Mouse (Mus musculus): ENCODE results near the gene 1700123L14Rik. TPM values are rescaled to one million over a fixed set of nuclear protein-coding genes. Genes with fewer than 3 reads are reported as not detected.

The 1700123L14Rik gene
- polyA plus RNA-seq, 1 experiment from 2014 or later: not detected

GRCm38 (mm10) chr6:96173681-96174080 lies 7.6 kb upstream of the 1700123L14Rik start:
- no peaks in the 10 kb centered on the region for H3K4me1 ChIP-seq (replicated peaks; ENCODE audit: control insufficient read depth, insufficient read depth)
- TF ChIP-seq EP300 (optimal IDR thresholded peaks at IDR 0.05) (no peak), CTCF (IDR thresholded peaks at IDR 0.05; ENCODE audit: low read depth) (no peak)
- ATAC-seq (ENCODE audit: low FRiP score, low TSS enrichment) (no peak), DNase-seq (ENCODE audit: low spot score) (no peak)
- no peak overlapping the region for H3K4me3 ChIP-seq (ENCODE audit: low read depth, low read length)
- H3K4me2 ChIP-seq (replicated peaks; ENCODE audit: low read depth): no peak overlapping the region
- no peak overlapping the region for H3K27ac ChIP-seq (replicated peaks)
- no peak overlapping the region for H3K9ac ChIP-seq (ENCODE audit: low read length)
- H3K9me3 ChIP-seq (ENCODE audit: control insufficient read depth, low read length): no peaks in the 10 kb centered on the region
- H3K27me3 ChIP-seq (ENCODE audit: control insufficient read depth, insufficient read depth, low read length): no peaks in the 10 kb centered on the region
- no peaks in the 10 kb centered on the region for H3K36me3 ChIP-seq (ENCODE audit: control insufficient read depth, insufficient read depth, low read length)
- 34% methylated on average over 3 of the region's 3 CpGs for WGBS

DNA sequence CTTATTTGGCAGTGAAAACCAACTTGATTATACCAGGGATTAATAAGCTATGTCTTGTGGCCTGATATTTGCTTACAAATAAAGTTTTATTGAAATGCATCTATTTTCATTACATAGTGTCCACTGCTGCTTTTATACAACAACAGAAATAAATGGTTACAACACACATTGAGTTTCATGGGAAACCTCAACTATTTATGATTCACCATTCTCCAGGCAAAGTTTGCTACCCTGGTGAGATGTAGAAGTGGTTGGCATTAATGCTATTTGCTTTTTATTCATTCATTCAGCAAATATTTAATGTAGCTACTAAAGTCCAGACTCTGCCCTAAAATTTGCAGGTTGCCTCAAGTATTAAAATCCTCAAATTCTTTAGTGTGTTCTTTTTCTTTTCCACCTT lies 988 bp upstream of the 1700123L14Rik start:
- TF ChIP-seq CTCF (IDR thresholded peaks at IDR 0.05; ENCODE audit: low read depth): no peak
- TF ChIP-seq EP300 (optimal IDR thresholded peaks at IDR 0.05): no peak
- no peaks in the 10 kb centered on the region for H3K9me3 ChIP-seq (ENCODE audit: control insufficient read depth, low read length)
- no peaks in the 10 kb centered on the region for H3K27me3 ChIP-seq (ENCODE audit: control insufficient read depth, insufficient read depth, low read length)
- DNase-seq (ENCODE audit: low spot score): no peak
- H3K36me3 ChIP-seq (ENCODE audit: control insufficient read depth, insufficient read depth, low read length): no peaks in the 10 kb centered on the region
- no peak overlapping the region for H3K4me2 ChIP-seq (replicated peaks; ENCODE audit: low read depth)
- H3K27ac ChIP-seq (replicated peaks): no peak overlapping the region
- ATAC-seq (ENCODE audit: low FRiP score, low TSS enrichment): no peak
- no peaks in the 10 kb centered on the region for H3K4me1 ChIP-seq (replicated peaks; ENCODE audit: control insufficient read depth, insufficient read depth)
- no peak overlapping the region for H3K4me3 ChIP-seq (ENCODE audit: low read depth, low read length)
- no peak overlapping the region for H3K9ac ChIP-seq (ENCODE audit: low read length)

DNA sequence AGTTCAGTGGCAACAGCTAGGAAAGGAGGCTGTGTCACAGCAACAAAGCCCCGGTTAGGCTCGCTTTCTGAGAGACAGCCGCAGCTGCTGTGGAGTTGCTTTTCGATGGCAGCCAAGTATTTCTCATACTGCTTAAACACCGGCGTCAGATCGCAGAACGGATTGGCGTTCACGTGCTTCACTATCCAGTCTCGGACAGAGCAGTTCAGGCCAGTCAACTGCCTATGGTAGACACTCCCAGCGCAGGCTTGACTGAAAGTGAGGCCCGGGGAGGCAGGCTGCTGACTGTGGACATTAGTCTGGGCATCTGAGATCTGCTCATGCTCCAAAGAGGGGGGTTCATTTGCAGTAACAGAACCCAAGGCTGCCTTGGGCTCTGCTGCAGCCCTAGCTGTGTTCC lies 640 bp downstream of the 1700123L14Rik start:
- no peak overlapping the region for H3K27ac ChIP-seq (replicated peaks)
- TF ChIP-seq CTCF (IDR thresholded peaks at IDR 0.05; ENCODE audit: low read depth) (no peak), EP300 (optimal IDR thresholded peaks at IDR 0.05) (no peak)
- H3K4me3 ChIP-seq (ENCODE audit: low read depth, low read length): no peak overlapping the region
- DNase-seq (ENCODE audit: low spot score) (no peak), ATAC-seq (ENCODE audit: low FRiP score, low TSS enrichment) (no peak)
- H3K27me3 ChIP-seq (ENCODE audit: control insufficient read depth, insufficient read depth, low read length): no peaks in the 10 kb centered on the region
- no peak overlapping the region for H3K4me2 ChIP-seq (replicated peaks; ENCODE audit: low read depth)
- H3K9ac ChIP-seq (ENCODE audit: low read length): no peak overlapping the region
- no peaks in the 10 kb centered on the region for H3K9me3 ChIP-seq (ENCODE audit: control insufficient read depth, low read length)
- 77% methylated on average over 13 of the region's 13 CpGs for WGBS
- H3K36me3 ChIP-seq (ENCODE audit: control insufficient read depth, insufficient read depth, low read length): no peaks in the 10 kb centered on the region
- H3K4me1 ChIP-seq (replicated peaks; ENCODE audit: control insufficient read depth, insufficient read depth): no peaks in the 10 kb centered on the region

- no peak overlapping the region for H3K9ac ChIP-seq (ENCODE audit: low read length)
- 75% methylated on average over 1 of the region's 1 CpGs for WGBS
- ATAC-seq (ENCODE audit: low FRiP score, low TSS enrichment) (no peak), DNase-seq (ENCODE audit: low spot score) (no peak)
- H3K4me3 ChIP-seq (ENCODE audit: low read depth, low read length): no peak overlapping the region
- H3K27me3 ChIP-seq (ENCODE audit: control insufficient read depth, insufficient read depth, low read length): no peaks in the 10 kb centered on the region
- H3K27ac ChIP-seq (replicated peaks): no peak overlapping the region
- TF ChIP-seq CTCF (IDR thresholded peaks at IDR 0.05; ENCODE audit: low read depth) (no peak), EP300 (optimal IDR thresholded peaks at IDR 0.05) (no peak)
- no peaks in the 10 kb centered on the region for H3K9me3 ChIP-seq (ENCODE audit: control insufficient read depth, low read length)
- H3K36me3 ChIP-seq (ENCODE audit: control insufficient read depth, insufficient read depth, low read length): no peaks in the 10 kb centered on the region
- H3K4me1 ChIP-seq (replicated peaks; ENCODE audit: control insufficient read depth, insufficient read depth): no peaks in the 10 kb centered on the region
- H3K4me2 ChIP-seq (replicated peaks; ENCODE audit: low read depth): no peak overlapping the region
Measured at GRCm38 (mm10) chr6:96143326-96143725, 22.7 kb downstream of the 1700123L14Rik start.

GRCm38 (mm10) chr6:96116534-96117272 lies 49.3 kb downstream of the 1700123L14Rik start:
- ATAC-seq (ENCODE audit: low FRiP score, low TSS enrichment) (peak; percentile 51; the same call in 1 of the 2 replicates), DNase-seq (ENCODE audit: low spot score) (peak; percentile 57)
- TF ChIP-seq EP300 (optimal IDR thresholded peaks at IDR 0.05): no peak
- TF ChIP-seq CTCF (IDR thresholded peaks at IDR 0.05; ENCODE audit: low read depth): peak; percentile 49
- Histone ChIP-seq H3K27me3 (ENCODE audit: control insufficient read depth, insufficient read depth, low read length) (no peaks in the 10 kb centered on the region), H3K9me3 (ENCODE audit: control insufficient read depth, low read length) (no peaks in the 10 kb centered on the region), H3K4me3 (ENCODE audit: low read depth, low read length) (peak overlapping the region; percentile 63), H3K27ac (replicated peaks) (0 out of 2 replicates have a peak overlapping the region, but pooled peaks have one; percentile 25), H3K4me2 (replicated peaks; ENCODE audit: low read depth) (peak overlapping the region; percentile 94), H3K36me3 (ENCODE audit: control insufficient read depth, insufficient read depth, low read length) (no peaks in the 10 kb centered on the region), H3K4me1 (replicated peaks; ENCODE audit: control insufficient read depth, insufficient read depth) (no peaks in the 10 kb centered on the region), H3K9ac (ENCODE audit: low read length) (peak overlapping the region; percentile 64)
- WGBS: 3% methylated on average over 32 of the region's 32 CpGs

DNA sequence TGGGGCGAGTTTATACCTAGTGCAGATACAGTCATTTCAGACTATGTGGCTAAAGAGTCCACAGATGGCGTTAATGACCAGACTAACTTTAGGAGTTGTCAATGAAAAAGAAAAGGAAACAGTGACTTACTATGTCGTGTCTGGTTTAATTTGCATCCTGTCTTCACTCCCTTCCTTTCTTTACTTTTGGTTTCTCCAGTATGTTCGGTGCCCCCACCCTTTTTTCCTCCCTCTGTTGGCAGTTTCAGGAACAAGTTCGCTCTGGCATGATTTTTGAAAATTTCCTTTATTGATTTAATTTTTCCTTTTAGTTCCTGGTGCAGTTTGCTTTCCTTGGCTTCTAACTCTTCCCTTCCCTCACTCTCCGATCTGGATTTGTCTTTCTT lies 49.9 kb downstream of the 1700123L14Rik start:
- peak; percentile 16 for DNase-seq (ENCODE audit: low spot score)
- WGBS: 3% methylated on average over 6 of the region's 6 CpGs
- H3K4me2 ChIP-seq (replicated peaks; ENCODE audit: low read depth): peak overlapping the region; percentile 94

More for the DNA sequence above, 49.9 kb downstream of the 1700123L14Rik start:
- ATAC-seq (ENCODE audit: low FRiP score, low TSS enrichment): no peak
- Histone ChIP-seq H3K36me3 (ENCODE audit: control insufficient read depth, insufficient read depth, low read length) (no peaks in the 10 kb centered on the region), H3K27me3 (ENCODE audit: control insufficient read depth, insufficient read depth, low read length) (no peaks in the 10 kb centered on the region), H3K27ac (replicated peaks) (no peak overlapping the region), H3K9ac (ENCODE audit: low read length) (peak overlapping the region; percentile 64), H3K4me1 (replicated peaks; ENCODE audit: control insufficient read depth, insufficient read depth) (no peaks in the 10 kb centered on the region), H3K4me3 (ENCODE audit: low read depth, low read length) (peak overlapping the region; percentile 63), H3K9me3 (ENCODE audit: control insufficient read depth, low read length) (no peaks in the 10 kb centered on the region)
- TF ChIP-seq EP300 (optimal IDR thresholded peaks at IDR 0.05) (no peak), CTCF (IDR thresholded peaks at IDR 0.05; ENCODE audit: low read depth) (peak; percentile 53)

Other genes with a start within 250 kb of the 1700123L14Rik start
- gene Fam19a1, start 53.1 kb downstream of the 1700123L14Rik start, polyA plus RNA-seq (2015; fragmentation: Nextera tagmentation; extraction: Ambion mirVana): 1.1 and 1.8 TPM in 2 replicates